Mouse (Mus musculus): Measurements from ENCODE around the gene Gabrg3.

GRCm38 (mm10) chr7:57166931-57167330, 220.1 kb downstream of the Gabrg3 start:
- no peak for TF ChIP-seq CTCF (IDR thresholded peaks at IDR 0.05; ENCODE audit: low read depth)
- no peak for TF ChIP-seq EP300 (IDR thresholded peaks at IDR 0.05; ENCODE audit: low read depth)
